Mouse (Mus musculus) layer of hippocampus, adult 6 months (tissue): ENCODE data around the gene Aoc3. TPM values are rescaled to one million over a fixed set of nuclear protein-coding genes. Genes with fewer than 3 reads are reported as not detected.

ENCODE experiments used
- long read RNA-seq, 2 experiments: library from polyadenylated mRNA; unstranded; transcript quantifications; one replicate each; pipeline ENCODE4 v2.0.0; 2019 to 2020
- microRNA-seq: library from miRNA; unstranded; fragments of <30 nt; microRNA quantifications from one replicate; pipeline ENCODE4 v1.2.0, GENCODE M21; 2020
- polyA plus RNA-seq: library from polyadenylated mRNA; unstranded; fragments of <200 nt; fragmentation: Nextera tagmentation; gene quantifications from 2 replicates; pipeline ENCODE4 v1.2.3, GENCODE M21; 2021

Gene Aoc3
- polyA plus RNA-seq, result 0.08 and 0.16 TPM in 2 replicates
- long read RNA-seq, experiment 1, result 0 reads
- long read RNA-seq, experiment 2, result 0 reads

GRCm38 (mm10) chr11:101330371-101330924 is at the start of gene Aoc3:
Aoc3 (plus strand) TSS chr11:101330605.

GRCm38 (mm10) chr11:101302004-101302798 is 28.2 kb upstream of the Aoc3 start, which contains the start of gene Becn1:
Becn1 (minus strand) TSS chr11:101302286.

GRCm38 (mm10) chr11:101315665-101316500 is 14.5 kb upstream of the Aoc3 start, which contains the start of gene Psme3:
Psme3 (plus strand) TSS chr11:101316213.

GRCm38 (mm10) chr11:101324763-101325162 is 5.6 kb upstream of the Aoc3 start, which contains the start of gene Aoc2:
Aoc2 (plus strand) TSS chr11:101325063.

GRCm38 (mm10) chr11:101367326-101367935 is 37.0 kb downstream of the Aoc3 start, which contains the start of gene G6pc:
G6pc (plus strand) TSS chr11:101367561.

Small RNA genes lying within 50 kb of the gene (microRNA-seq; reads per million reads assigned to microRNA genes)
- not detected for gene Gm25593

Other genes with a start within 250 kb of the Aoc3 start
- 35.8 and 36.1 TPM in 2 replicates for gene Coasy, start 248.0 kb upstream of the Aoc3 start, polyA plus RNA-seq
- 63.4 and 67.0 TPM in 2 replicates for gene Mlx, start 243.3 kb upstream of the Aoc3 start, polyA plus RNA-seq
- gene Psmc3ip, start 235.2 kb upstream of the Aoc3 start, polyA plus RNA-seq, result 5.3 and 6.0 TPM in 2 replicates
- gene Retreg3, start 210.7 kb upstream of the Aoc3 start, polyA plus RNA-seq, result 7.9 and 8.1 TPM in 2 replicates
- gene Tubg1, start 210.7 kb upstream of the Aoc3 start, polyA plus RNA-seq, result 52.5 and 59.1 TPM in 2 replicates
- gene Tubg2, start 174.7 kb upstream of the Aoc3 start, polyA plus RNA-seq, result 49.2 and 55.2 TPM in 2 replicates
- 14.1 and 15.8 TPM in 2 replicates for gene Cntnap1, start 160.1 kb upstream of the Aoc3 start, polyA plus RNA-seq
- 2.0 and 3.2 TPM in 2 replicates for gene Plekhh3, start 159.3 kb upstream of the Aoc3 start, polyA plus RNA-seq
- gene Ccr10, start 155.2 kb upstream of the Aoc3 start, polyA plus RNA-seq, result 0.23 and 0.53 TPM in 2 replicates
- gene Ezh1, start 104.1 kb upstream of the Aoc3 start, polyA plus RNA-seq, result 30.9 and 32.5 TPM in 2 replicates
- gene Ramp2, start 84.6 kb upstream of the Aoc3 start, polyA plus RNA-seq, result 78.1 and 88.2 TPM in 2 replicates
- 180 and 205 TPM in 2 replicates for gene Vps25, start 76.9 kb upstream of the Aoc3 start, polyA plus RNA-seq
- gene Wnk4, start 70.0 kb upstream of the Aoc3 start, polyA plus RNA-seq, result 1.1 and 1.8 TPM in 2 replicates
- gene Cntd1, start 51.6 kb upstream of the Aoc3 start, polyA plus RNA-seq, result 0.13 and 0.14 TPM in 2 replicates
- gene Coa3, start 51.5 kb upstream of the Aoc3 start, polyA plus RNA-seq, result 427 and 478 TPM in 2 replicates
- 197 and 208 TPM in 2 replicates for gene Becn1, start 28.3 kb upstream of the Aoc3 start, polyA plus RNA-seq
- 16.3 and 17.7 TPM in 2 replicates for gene Psme3, start 14.4 kb upstream of the Aoc3 start, polyA plus RNA-seq
- gene Aoc2, start 5.5 kb upstream of the Aoc3 start, polyA plus RNA-seq, result 0.21 and 0.29 TPM in 2 replicates
- not detected in 2 replicates for gene G6pc, start 37.0 kb downstream of the Aoc3 start, polyA plus RNA-seq
- gene Aarsd1, start 87.0 kb downstream of the Aoc3 start, polyA plus RNA-seq, result 87.9 and 90.1 TPM in 2 replicates
- 7.8 and 8.1 TPM in 2 replicates for gene Gm27029, start 94.2 kb downstream of the Aoc3 start, polyA plus RNA-seq
- 19.2 and 22.5 TPM in 2 replicates for gene Rundc1, start 94.5 kb downstream of the Aoc3 start, polyA plus RNA-seq
- 2.1 and 3.0 TPM in 2 replicates for gene Ptges3l, start 94.7 kb downstream of the Aoc3 start, polyA plus RNA-seq
- gene Rpl27, start 111.7 kb downstream of the Aoc3 start, polyA plus RNA-seq, result 1,000 and 1,005 TPM in 2 replicates
- 5.7 and 6.2 TPM in 2 replicates for gene Ifi35, start 117.8 kb downstream of the Aoc3 start, polyA plus RNA-seq
- 17.9 and 18.2 TPM in 2 replicates for gene Rnd2, start 134.4 kb downstream of the Aoc3 start, polyA plus RNA-seq
- gene Vat1, start 135.6 kb downstream of the Aoc3 start, polyA plus RNA-seq, result 10.1 and 13.2 TPM in 2 replicates
- 0.29 and 0.36 TPM in 2 replicates for gene Brca1, start 221.3 kb downstream of the Aoc3 start, polyA plus RNA-seq
- 38.4 and 43.7 TPM in 2 replicates for gene Nbr1, start 221.5 kb downstream of the Aoc3 start, polyA plus RNA-seq